In the genomic region with DNA sequence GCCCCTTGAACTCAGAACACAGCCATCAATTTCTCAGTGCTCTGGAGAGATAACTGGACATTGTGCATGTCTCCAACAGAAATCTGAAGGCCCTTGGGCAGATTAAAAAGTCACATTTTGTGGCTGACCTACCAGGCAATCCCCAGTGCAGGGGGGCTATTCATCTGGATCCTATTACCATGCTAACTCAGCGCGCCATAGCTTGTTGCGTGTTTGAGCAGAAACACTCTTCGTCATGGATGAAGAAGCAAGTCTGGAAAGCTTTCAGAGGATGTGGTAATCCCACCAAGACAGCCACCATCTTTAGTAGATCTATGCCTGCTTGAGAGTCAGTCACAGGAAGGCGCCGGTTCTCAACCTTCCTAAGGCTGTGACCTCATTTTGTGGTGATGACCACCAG, we compare ENCODE assay signal across 16 mouse cellular contexts.
"Had no signal": no experiment of that assay in that cellular context is flagged by ENCODE, and none has a peak within 500 bp of the region (broad histone marks: within the 10 kb centered on the region; RNA-seq: fewer than 3 reads in every experiment).

No protein-coding gene starts in this region.

- H3K27me3 ChIP-seq: lung, embryonic 15.5 days had no signal

- H3K36me3 ChIP-seq: lung, embryonic 15.5 days; midbrain, embryonic 13.5 days; midbrain, embryonic 15.5 days; neural tube, embryonic 12.5 days had no signal

- H3K27ac ChIP-seq: lung, embryonic 15.5 days; macrophage; midbrain, embryonic 13.5 days; midbrain, embryonic 15.5 days; neural tube, embryonic 12.5 days had no signal

- H3K4me3 ChIP-seq: lung, embryonic 15.5 days; megakaryocyte, embryonic 14.5 days; midbrain, embryonic 13.5 days; midbrain, embryonic 15.5 days; neural tube, embryonic 12.5 days had no signal

- H3K9me3 ChIP-seq: lung, embryonic 15.5 days; midbrain, embryonic 13.5 days; midbrain, embryonic 15.5 days; neural tube, embryonic 12.5 days had no signal

- ATAC-seq: liver, postnatal 0 days; lung, postnatal 0 days; midbrain, embryonic 13.5 days; midbrain, embryonic 15.5 days had no signal

- H3K4me1 ChIP-seq: megakaryocyte, embryonic 14.5 days; neural tube, embryonic 12.5 days had no signal

- DNase-seq: liver, postnatal 0 days; lung, adult 2 months; lung, postnatal 14 days; lung, postnatal 36 days; right cerebral cortex, postnatal 14 days; thymus, adult 2 months; thymus, postnatal 25 days; thymus, postnatal 4 days had no signal

- H3K9ac ChIP-seq: liver, postnatal 0 days; lung, embryonic 15.5 days; midbrain, embryonic 13.5 days; midbrain, embryonic 15.5 days; neural tube, embryonic 12.5 days had no signal

- H3K4me2 ChIP-seq: lung, embryonic 15.5 days; midbrain, embryonic 11.5 days; midbrain, embryonic 13.5 days; midbrain, embryonic 15.5 days; neural tube, embryonic 12.5 days had no signal
